Mouse (Mus musculus) thymus, postnatal 14 days (tissue): ENCODE measurements at regions not wholly inside any gene's neighbourhood (a gene's known extent, or its start where the extent isn't known, plus 50 kb on each side); places are given as distances from the start of the nearest gene placed in this dataset.

Source experiments
- DNase-seq: peaks from one replicate; pipeline ENCODE4 v3.0.0; 2021

DNA sequence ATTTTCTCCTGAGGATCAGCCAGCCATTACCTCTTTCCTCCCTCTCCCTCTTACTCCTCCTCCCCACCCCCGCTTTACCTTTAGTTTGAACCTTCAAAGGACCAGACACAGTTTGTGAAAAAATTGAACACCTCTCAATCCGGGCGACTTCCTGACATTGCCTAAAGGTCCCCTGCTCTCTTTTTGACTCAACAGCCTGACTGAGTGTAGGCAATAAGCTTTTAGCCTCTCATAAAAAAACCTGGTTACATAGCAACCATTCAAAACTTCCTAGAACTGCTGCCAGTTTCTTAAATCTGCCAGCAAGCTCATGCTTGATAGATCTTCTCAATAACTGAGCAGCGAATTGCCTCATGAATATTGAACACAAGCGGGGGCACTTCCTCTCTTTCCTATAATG lies 71.7 kb downstream of the Zfp945 start:
- DNase-seq = no peak

- no peak for DNase-seq
Measured at GRCm38 (mm10) chr17:22784481-22784880, 82.5 kb downstream of the Zfp945 start.

DNA sequence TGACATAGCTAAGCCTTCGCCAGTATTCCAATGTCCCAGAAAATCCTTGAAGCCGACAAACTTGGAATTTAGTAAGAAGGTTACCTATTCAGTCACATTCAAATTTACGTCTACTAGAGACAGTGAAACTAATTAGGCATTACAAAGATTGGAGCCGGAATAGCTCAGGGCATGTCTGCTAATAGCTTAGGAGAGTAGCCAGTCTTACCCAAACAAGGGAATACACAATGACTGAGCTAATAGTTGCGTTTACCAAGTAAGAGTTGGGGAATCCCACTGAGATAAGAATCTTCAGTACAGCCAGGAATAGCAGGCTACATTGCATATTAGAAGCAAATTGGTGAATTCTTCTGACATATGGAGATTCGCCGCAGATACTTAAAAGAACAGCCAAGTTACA lies 121.2 kb downstream of the Zfp945 start:
- no peak for DNase-seq

DNA sequence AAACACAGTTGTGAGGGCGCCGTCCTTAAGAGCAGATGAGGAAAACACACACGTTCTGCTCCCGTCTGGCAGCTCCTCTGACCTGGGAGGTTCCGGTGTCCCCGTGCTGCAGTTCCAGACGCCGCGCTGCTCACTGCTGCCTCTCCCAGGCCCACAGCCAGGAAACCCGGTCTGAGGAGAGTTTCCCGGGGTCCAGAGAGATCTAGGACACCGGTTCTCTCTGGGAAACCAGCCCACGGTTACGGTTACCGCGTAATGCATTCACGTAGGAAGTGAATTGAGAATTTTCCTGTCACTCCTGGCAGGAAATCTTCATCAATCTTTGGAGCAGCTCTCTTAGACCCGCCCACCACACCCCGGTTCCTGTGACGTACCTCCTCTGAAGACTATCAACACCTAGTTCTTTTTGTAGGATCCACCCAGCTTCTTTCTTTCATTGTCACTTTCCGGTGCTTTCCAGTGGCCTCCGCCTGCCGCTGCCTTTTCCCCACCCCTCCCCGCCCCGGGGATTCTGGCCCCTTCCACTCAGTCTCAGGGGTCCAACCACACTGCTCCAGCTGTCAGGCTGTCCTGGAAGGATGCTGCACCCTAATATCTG lies 127.3 kb downstream of the Zfp945 start:
- peak; percentile 55 for DNase-seq

GRCm38 (mm10) chr17:22739173-22739572 lies 127.8 kb downstream of the Zfp945 start:
- DNase-seq = no peak

- DNase-seq = no peak
Measured at GRCm38 (mm10) chr17:22736360-22736759, 130.6 kb downstream of the Zfp945 start.
